Mouse (Mus musculus) embryonic facial prominence, embryonic 14.5 days (tissue): ENCODE data around the gene Tbc1d9b. TPM values are rescaled to one million over a fixed set of nuclear protein-coding genes. Genes with fewer than 3 reads are reported as not detected.

ENCODE experiments used
- ATAC-seq: fragments of 200-750 bp; cut with Nextera tagmentation; 2 replicates; pipeline ENCODE4 v1.8.0; 2017; ENCODE audit warnings: low read depth, moderate number of reproducible peaks, moderate TSS enrichment
- DNase-seq: peaks from one replicate; pipeline ENCODE4 v3.0.0-alpha.2; 2015; ENCODE audit warnings: low spot score
- H3K27ac ChIP-seq: fragments of 300-500 bp; sonication (generic); replicated peaks from 2 replicates; pipeline ENCODE4 v1.5.1; 2014; ENCODE audit warnings: low read depth, mild to moderate bottlenecking, low read length, moderate library complexity
- H3K27me3 ChIP-seq: fragments of 300-500 bp; sonication (generic); replicated peaks from 2 replicates; pipeline ENCODE4 v1.6.1; 2014; ENCODE audit warnings: low read length; ENCODE audit not compliant: control insufficient read depth, insufficient read depth
- H3K36me3 ChIP-seq: fragments of 300-500 bp; sonication (generic); 2 replicates; pipeline ENCODE4 v1.6.1; 2014; ENCODE audit warnings: low read length, mixed read lengths; ENCODE audit not compliant: control insufficient read depth, insufficient read depth
- H3K4me1 ChIP-seq: fragments of 300-500 bp; sonication (generic); 2 replicates; pipeline ENCODE4 v1.6.1; 2014; ENCODE audit warnings: antibody characterized with exemption, low read length; ENCODE audit not compliant: control insufficient read depth, insufficient read depth
- H3K4me2 ChIP-seq: fragments of 300-500 bp; sonication (generic); 2 replicates; pipeline ENCODE4 v1.6.1; 2014; ENCODE audit warnings: low read depth, mild to moderate bottlenecking, low read length, moderate library complexity, mixed read lengths
- H3K4me3 ChIP-seq: fragments of 300-500 bp; sonication (generic); 2 replicates; pipeline ENCODE4 v1.5.1; 2014; ENCODE audit warnings: low read depth, mild to moderate bottlenecking, low read length
- H3K9ac ChIP-seq: fragments of 300-500 bp; sonication (generic); 2 replicates; pipeline ENCODE4 v1.6.1; 2014; ENCODE audit warnings: low read depth, mild to moderate bottlenecking, low read length, moderate library complexity, mixed read lengths
- H3K9me3 ChIP-seq: fragments of 300-500 bp; sonication (generic); 2 replicates; pipeline ENCODE4 v1.6.1; 2016; ENCODE audit warnings: low read length; ENCODE audit not compliant: control insufficient read depth
- WGBS: fragments of 180-500 bp; shearing (Covaris S2); extraction: QIAGEN DNeasy Blood & Tissue Kit; methylation state at CpG from one replicate; pipeline ENCODE4 v1.1.7; 2014; 5-methylcytosine and 5-hydroxymethylcytosine counted together
- polyA plus RNA-seq: library from polyadenylated mRNA; unstranded; fragments of >200 nt; fragmentation: Nextera tagmentation; extraction: Ambion mirVana; gene quantifications from 2 replicates; pipeline ENCODE4 v1.2.1, GENCODE M21; 2014

Tbc1d9b gene
- polyA plus RNA-seq, 1 experiment from 2014 or later = 40.1 TPM

DNA sequence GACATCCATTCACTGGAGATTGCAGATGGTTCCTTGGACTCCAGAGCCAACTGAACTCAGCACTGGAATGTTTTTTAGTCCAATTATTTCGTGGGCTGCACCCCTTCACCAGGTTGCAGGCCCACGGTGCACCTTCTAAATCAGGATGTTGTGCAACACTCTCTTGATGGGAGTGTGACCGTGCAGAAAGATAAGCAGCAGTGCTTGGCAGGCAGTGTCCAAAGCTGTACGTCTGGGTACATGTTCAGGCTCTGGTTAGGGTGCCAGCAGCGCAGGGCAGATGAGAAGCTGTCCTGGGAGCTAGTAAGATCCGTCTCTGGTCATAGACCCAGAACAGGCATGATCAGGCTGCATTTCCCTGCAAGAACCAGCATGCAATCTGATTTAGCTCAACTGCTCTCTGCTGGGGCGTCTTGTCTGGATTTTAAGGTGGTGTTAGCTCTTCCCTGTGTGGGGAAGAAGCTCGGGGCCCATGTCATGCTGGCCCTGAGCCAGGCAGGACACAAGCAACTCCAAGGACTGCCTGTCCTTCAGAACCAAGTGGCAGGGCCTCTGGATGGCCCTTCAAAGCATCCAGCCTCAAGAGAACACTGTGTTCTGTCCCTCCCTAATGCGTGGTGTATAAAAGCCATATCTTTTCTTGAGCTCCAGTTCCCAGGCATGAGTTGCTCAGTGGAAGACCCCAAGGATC is 16.2 kb downstream of the Tbc1d9b start:
- no peak for ATAC-seq
- Histone ChIP-seq H3K4me2 (no peak overlapping the region), H3K9ac (no peak overlapping the region), H3K9me3 (no peaks in the 10 kb centered on the region), H3K4me1 (no peaks in the 10 kb centered on the region), H3K4me3 (no peak overlapping the region), H3K36me3 (peaks cover 91% of the 10 kb centered on the region), H3K27me3 (no peaks in the 10 kb centered on the region), H3K27ac (no peak overlapping the region)
- no peak for DNase-seq
- 78% methylated on average over 9 of the region's 9 CpGs for WGBS

DNA sequence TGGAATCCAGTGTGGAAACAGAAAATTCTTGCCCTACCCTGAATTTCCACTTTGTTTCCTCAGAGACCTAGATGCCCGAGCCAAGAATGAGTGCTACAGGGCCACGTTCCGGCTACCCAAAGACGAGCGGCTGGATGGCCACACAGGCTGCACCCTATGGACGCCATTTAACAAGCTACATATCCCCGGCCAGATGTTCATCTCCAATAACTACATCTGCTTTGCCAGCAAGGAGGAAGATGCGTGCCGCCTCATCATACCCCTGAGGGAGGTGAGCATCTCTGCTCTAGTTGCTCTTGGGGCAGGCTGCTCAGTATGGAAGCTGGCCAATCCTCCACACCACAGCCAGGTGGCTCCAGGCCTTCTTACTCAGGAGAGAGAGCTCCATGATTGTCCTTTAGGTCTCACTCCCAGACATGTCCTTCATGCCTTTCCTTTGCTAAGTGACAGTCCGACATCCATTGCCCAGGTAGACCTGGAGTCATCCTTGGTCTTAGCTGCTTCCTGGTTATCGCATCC is 16.8 kb downstream of the Tbc1d9b start:
- H3K9ac ChIP-seq = no peak overlapping the region
- 90% methylated on average over 11 of the region's 11 CpGs for WGBS
- H3K4me3 ChIP-seq = no peak overlapping the region
- no peak for ATAC-seq
- H3K4me1 ChIP-seq = no peaks in the 10 kb centered on the region
- H3K36me3 ChIP-seq = peaks cover 91% of the 10 kb centered on the region
- H3K9me3 ChIP-seq = no peaks in the 10 kb centered on the region
- DNase-seq = no peak
- H3K4me2 ChIP-seq = no peak overlapping the region
- no peak overlapping the region for H3K27ac ChIP-seq
- H3K27me3 ChIP-seq = no peaks in the 10 kb centered on the region

DNA sequence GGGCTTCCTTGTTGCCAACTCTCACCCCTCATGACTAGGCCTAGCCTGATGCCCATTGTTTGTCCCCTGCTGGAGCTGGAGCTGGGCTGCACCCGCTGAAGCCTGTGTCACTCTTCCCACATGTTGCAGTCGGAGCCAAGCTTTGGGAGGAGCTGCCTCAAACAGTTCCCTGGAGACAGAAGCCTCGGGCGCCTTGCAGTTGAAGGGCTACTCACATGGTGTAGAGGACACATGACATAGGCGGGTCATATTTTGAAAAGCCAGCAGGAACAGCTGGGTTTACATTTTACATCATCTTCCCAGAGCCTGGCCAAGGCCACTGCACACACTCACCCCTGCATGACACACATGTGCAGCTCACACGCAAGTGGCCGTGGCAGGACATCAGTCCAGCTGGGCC is 18.0 kb downstream of the Tbc1d9b start:
- H3K4me2 ChIP-seq = no peak overlapping the region
- peaks cover 91% of the 10 kb centered on the region for H3K36me3 ChIP-seq
- no peaks in the 10 kb centered on the region for H3K9me3 ChIP-seq
- no peak for DNase-seq
- no peak overlapping the region for H3K9ac ChIP-seq
- WGBS = 83% methylated on average over 7 of the region's 7 CpGs
- ATAC-seq = no peak
- H3K27me3 ChIP-seq = no peaks in the 10 kb centered on the region
- H3K27ac ChIP-seq = no peak overlapping the region
- H3K4me3 ChIP-seq = no peak overlapping the region
- H3K4me1 ChIP-seq = no peaks in the 10 kb centered on the region

DNA sequence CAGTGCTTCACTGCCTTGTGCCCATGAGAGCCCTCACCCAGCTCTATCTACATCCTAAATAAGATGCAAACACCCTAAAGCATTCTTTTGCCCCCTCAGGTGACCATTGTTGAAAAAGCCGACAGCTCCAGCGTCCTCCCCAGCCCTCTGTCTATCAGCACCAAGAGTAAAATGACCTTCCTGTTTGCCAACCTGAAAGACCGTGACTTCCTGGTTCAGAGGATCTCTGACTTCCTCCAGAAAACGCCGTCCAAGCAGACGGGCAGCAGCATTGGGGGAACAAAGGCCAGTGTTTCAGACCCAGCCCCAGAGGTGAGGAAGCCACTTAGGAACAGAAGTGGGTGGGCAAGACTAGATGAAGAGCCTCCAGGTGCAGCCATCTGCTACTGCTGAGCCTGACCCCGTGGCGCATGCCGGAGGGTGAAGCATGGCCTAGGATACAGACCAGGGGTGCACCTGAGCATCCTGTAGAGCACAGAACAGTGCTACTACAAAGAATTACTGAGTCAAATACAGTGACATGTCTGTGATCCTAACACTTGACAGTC is 18.5 kb downstream of the Tbc1d9b start:
- Histone ChIP-seq H3K27ac (no peak overlapping the region), H3K4me1 (no peaks in the 10 kb centered on the region), H3K9ac (no peak overlapping the region), H3K4me3 (no peak overlapping the region), H3K9me3 (no peaks in the 10 kb centered on the region), H3K27me3 (no peaks in the 10 kb centered on the region), H3K36me3 (peaks cover 94% of the 10 kb centered on the region), H3K4me2 (no peak overlapping the region)
- ATAC-seq = no peak
- no peak for DNase-seq
- 80% methylated on average over 9 of the region's 9 CpGs for WGBS

DNA sequence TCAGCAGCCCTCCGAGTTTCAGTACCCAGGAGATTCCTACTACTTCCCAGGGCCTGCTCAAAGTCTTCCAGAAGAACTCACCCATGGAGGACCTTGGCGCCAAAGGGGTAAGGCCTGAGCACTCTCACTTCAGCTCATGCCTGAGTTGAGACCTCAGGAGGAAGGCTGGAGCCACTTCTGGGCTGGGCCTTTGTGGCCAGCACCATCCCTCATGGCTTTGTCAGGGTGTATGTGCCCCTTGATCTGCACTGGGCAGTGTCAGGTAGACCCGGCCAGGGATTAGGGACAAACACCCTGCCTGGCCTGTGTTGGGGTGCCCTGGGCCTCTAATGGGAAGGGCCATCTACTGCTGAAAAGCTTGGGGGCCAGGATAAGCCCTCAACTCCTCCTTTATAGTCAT is 20.2 kb downstream of the Tbc1d9b start:
- no peaks in the 10 kb centered on the region for H3K27me3 ChIP-seq
- DNase-seq = no peak
- no peak overlapping the region for H3K27ac ChIP-seq
- H3K4me2 ChIP-seq = no peak overlapping the region
- ATAC-seq = no peak
- no peaks in the 10 kb centered on the region for H3K9me3 ChIP-seq
- H3K9ac ChIP-seq = no peak overlapping the region
- H3K4me3 ChIP-seq = no peak overlapping the region
- no peaks in the 10 kb centered on the region for H3K4me1 ChIP-seq
- H3K36me3 ChIP-seq = peaks cover 94% of the 10 kb centered on the region
- 87% methylated on average over 3 of the region's 3 CpGs for WGBS

DNA sequence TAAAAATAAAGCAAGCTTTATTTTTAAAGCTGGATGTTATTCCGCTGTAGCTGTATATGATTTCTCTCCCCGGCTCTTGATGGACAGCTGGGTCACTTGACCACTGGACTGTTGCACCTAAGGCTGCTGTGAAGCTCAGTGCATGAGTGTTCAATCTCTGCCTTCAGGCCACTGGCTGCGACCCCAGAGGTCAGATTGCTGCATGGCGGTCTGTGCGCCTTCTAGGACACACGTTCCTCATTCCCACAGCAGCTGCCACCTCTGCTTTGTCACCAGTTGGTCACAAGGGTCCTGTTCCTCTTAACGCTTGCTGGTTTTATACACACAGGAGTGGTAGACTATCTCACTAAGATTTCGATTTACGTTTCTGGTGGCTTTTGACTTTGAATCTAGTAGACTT is 23.0 kb downstream of the Tbc1d9b start:
- Histone ChIP-seq H3K9me3 (no peaks in the 10 kb centered on the region), H3K27me3 (no peaks in the 10 kb centered on the region), H3K27ac (no peak overlapping the region), H3K36me3 (peaks cover 99% of the 10 kb centered on the region), H3K4me2 (no peak overlapping the region), H3K4me1 (no peaks in the 10 kb centered on the region), H3K4me3 (no peak overlapping the region), H3K9ac (no peak overlapping the region)
- WGBS = 52% methylated on average over 9 of the region's 9 CpGs
- ATAC-seq (no peak), DNase-seq (no peak)

DNA sequence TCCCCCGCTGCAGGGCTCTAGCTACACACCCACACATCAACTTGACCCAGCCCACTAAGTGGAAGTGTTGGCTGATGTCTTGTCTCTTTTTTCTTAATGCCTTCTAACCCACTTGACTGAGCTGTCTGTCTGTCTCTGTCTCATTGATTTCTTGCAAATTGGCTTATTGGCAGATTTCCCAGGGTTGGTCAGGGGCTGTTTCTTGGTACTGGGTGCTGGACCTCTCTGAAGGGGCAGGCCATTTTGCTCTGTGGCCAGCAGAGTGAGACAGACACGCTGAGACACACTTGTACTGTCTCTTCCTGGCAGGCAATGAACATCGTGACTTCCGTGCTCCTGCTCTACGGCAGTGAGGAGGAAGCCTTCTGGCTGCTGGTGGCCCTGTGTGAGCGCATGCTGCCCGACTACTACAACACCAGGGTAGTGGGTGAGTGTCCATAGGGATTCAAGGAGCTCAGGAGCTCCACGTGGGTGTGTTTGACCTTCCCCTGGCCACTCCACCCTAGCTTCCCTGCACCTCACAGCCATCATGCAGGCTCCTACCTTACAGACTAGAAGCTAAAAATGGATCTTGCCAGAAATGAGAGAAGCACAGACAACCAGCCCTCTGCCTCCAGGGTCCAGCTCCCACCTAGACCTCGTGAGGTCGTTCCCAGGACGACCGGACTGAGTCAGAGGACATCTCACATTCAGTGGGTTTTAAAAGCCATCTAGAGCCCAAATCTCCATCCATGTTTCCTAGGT is 23.8 kb downstream of the Tbc1d9b start:
- 89% methylated on average over 12 of the region's 12 CpGs for WGBS
- Histone ChIP-seq H3K36me3 (peaks cover 99% of the 10 kb centered on the region), H3K4me1 (no peaks in the 10 kb centered on the region), H3K9me3 (no peaks in the 10 kb centered on the region), H3K4me2 (no peak overlapping the region), H3K4me3 (no peak overlapping the region), H3K27ac (no peak overlapping the region), H3K27me3 (no peaks in the 10 kb centered on the region), H3K9ac (no peak overlapping the region)
- no peak for ATAC-seq
- DNase-seq = no peak

DNA sequence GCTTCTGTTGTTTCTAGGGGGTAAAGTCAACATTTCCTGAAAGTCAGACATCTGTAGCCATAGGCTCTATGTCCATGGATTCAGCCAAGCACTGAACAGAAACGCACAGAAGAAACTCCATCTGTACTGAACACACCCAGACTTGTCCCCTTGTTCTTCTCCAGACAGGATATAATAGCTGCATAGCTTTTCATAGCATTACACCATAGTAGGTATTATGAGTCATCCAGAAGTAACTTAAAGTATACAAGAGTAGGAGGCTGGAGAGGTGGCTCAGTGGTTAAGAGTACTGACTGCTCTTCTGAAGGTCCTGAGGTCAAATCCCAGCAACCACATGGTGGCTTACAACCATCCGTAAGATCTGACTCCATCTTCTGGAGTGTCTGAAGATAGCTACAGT is 24.6 kb downstream of the Tbc1d9b start:
- no peak overlapping the region for H3K4me2 ChIP-seq
- H3K4me1 ChIP-seq = no peaks in the 10 kb centered on the region
- H3K27me3 ChIP-seq = no peaks in the 10 kb centered on the region
- H3K36me3 ChIP-seq = peaks cover 99% of the 10 kb centered on the region
- H3K9ac ChIP-seq = no peak overlapping the region
- H3K9me3 ChIP-seq = no peaks in the 10 kb centered on the region
- no peak overlapping the region for H3K4me3 ChIP-seq
- ATAC-seq = no peak
- no peak for DNase-seq
- WGBS = 89% methylated on average over 2 of the region's 2 CpGs
- H3K27ac ChIP-seq = no peak overlapping the region
